Mouse (Mus musculus): ENCODE measurements around the gene B020004J07Rik.
"Not testable (repeated sequence)": the region's sequence is repeated elsewhere in the genome, so short reads cannot be mapped to it uniquely, and the experiment has no call there.

Gene B020004J07Rik

GRCm38 (mm10) chr4:101843923-101844322, at the start of gene B020004J07Rik:
Gene B020004J07Rik (minus strand): TSS chr4:101844023.
- in situ Hi-C loops (cut with MboI, MseI): not testable (repeated sequence)

- in situ Hi-C loops (cut with MboI, MseI): no loop called here
Observed at GRCm38 (mm10) chr4:101889377-101889776, 45.6 kb upstream of the B020004J07Rik start.

DNA sequence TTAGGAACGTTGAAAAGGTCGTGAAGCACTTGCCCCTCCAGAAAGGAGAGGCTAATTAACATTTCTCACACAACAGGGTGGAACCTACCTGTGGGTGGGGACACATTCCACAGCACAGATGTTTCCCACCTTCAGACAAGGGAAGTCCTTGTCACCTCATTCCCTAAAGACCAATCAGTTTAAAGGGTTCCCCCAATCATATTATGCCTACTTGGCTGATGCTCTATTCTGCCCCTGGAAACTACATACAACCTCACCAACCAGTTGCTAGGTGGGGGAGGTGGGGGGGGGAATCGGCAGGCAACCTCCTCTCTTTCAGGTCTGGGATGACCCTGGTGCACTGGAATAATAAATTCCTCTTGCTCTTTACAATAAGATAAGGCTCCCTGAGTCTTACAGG, 39.8 kb upstream of the B020004J07Rik start:
- in situ Hi-C loops (cut with MboI, MseI): no loop called here

GRCm38 (mm10) chr4:101875687-101876086, 31.9 kb upstream of the B020004J07Rik start:
- in situ Hi-C loops (cut with MboI, MseI): not testable (repeated sequence)

DNA sequence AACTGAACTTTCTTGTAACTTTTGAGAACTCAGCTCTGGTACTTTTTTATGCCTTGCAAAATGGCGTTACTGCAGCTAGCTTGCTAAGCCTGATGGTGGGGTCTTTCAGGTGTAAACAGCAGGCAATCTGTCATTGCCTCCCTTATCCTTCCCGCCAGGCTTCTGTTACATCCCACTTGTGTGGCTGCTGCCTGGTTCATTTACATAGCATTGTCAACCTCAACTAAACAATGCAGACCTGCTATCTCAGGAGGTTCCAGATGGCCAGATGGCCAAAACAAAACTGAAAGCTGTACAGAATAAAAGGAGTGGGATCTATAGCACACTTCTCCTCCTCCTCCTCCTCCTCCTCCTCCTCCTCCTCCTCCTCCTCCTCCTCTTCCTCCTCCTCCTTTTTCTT, 28.2 kb upstream of the B020004J07Rik start:
- in situ Hi-C loops (cut with MboI, MseI): not testable (repeated sequence)

- in situ Hi-C loops (cut with MboI, MseI): no loop called here
Observed at GRCm38 (mm10) chr4:101862289-101862688, 18.5 kb upstream of the B020004J07Rik start.

DNA sequence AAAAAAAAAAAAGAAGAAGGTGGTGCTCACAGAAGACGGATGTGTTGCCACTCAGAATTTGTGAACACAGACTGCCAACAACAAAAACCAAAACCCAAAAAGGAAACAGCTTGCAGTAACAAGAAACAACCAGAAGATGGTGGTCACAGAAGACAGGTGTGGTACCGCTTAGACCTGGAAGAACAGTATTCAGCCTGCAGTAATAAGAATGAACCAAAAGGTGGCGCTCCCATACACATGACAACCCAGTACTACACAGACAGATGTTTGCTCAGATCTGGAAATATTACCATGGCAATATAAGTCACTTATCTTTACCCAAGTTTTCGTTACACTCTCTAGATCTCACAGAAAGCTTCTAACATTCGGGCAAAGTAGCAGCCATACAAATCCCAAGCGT, 17.1 kb upstream of the B020004J07Rik start:
- in situ Hi-C loops (cut with MboI, MseI): no loop called here

DNA sequence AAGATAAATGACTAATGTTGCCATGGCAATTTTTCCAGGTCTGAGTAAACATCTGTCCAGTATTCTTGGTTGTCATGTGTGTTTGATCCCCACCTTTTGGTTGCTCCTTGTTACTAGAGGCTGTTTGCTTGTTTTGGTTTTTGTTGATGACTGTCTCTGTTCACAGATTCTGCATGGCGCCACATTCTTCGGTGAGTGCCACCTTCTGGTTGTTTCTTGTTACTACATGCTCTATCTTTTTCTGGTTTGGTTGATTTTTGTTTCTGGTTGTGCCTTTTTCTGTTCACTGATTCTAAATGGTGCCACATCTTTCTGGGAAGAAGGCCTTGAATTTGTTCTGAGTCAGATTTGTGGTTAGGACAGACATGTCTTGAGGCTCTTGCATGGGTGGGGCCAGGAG, 7.1 kb upstream of the B020004J07Rik start:
- in situ Hi-C loops (cut with MboI, MseI): no loop called here

All from regulatory T cell (primary cell).